Mouse (Mus musculus) small intestine, adult 2 months (tissue): Measurements from ENCODE around the gene Fxn. TPM values are rescaled to one million over a fixed set of nuclear protein-coding genes. Genes with fewer than 3 reads are reported as not detected.
A peak's percentile ranks its signal among the peaks of the same experiment; 100 is the strongest.

Experiments
- H3K27ac ChIP-seq: fragments of 200-500 bp; 2 replicates; pipeline ENCODE4 v1.5.1; 2012; ENCODE audit warnings: low read depth, low read length, control low read depth, inconsistent platforms; ENCODE audit not compliant: insufficient read depth
- H3K27me3 ChIP-seq: fragments of 200-500 bp; 2 replicates; pipeline ENCODE4 v1.6.1; 2012; ENCODE audit warnings: mild to moderate bottlenecking, moderate library complexity, low read length, inconsistent platforms; ENCODE audit not compliant: control insufficient read depth, insufficient read depth
- H3K36me3 ChIP-seq: fragments of 200-500 bp; 2 replicates; pipeline ENCODE4 v1.6.1; 2012; ENCODE audit warnings: mild to moderate bottlenecking, low read length, control low read depth, inconsistent platforms; ENCODE audit not compliant: control insufficient read depth, insufficient read depth
- H3K4me1 ChIP-seq: fragments of 200-500 bp; 2 replicates; pipeline ENCODE4 v1.6.1; 2012; ENCODE audit warnings: low read length, inconsistent platforms, mixed read lengths; ENCODE audit not compliant: control insufficient read depth, insufficient read depth, insufficient read length
- H3K4me3 ChIP-seq: fragments of 200-500 bp; 2 replicates; pipeline ENCODE4 v1.5.1; 2012; ENCODE audit warnings: low read depth, mild to moderate bottlenecking, control low read depth, inconsistent platforms, low read length, moderate library complexity
- CTCF ChIP-seq: fragments of 200-500 bp; IDR thresholded peaks from 2 replicates; pipeline ENCODE4 v1.5.1; 2012; ENCODE audit warnings: low read depth, mild to moderate bottlenecking, control low read depth, inconsistent platforms, low read length, moderate library complexity, mixed read lengths; ENCODE audit not compliant: insufficient replicate concordance, insufficient read length; ENCODE audit errors: extremely low read depth
- POLR2A ChIP-seq: fragments of 200-500 bp; IDR thresholded peaks from 2 replicates; pipeline ENCODE4 v1.6.1; 2012; ENCODE audit warnings: low read depth, mild to moderate bottlenecking, control low read depth, inconsistent platforms, low read length, moderate library complexity
- WGBS: fragments of 180-500 bp; shearing (Covaris S2); methylation state at CpG from one replicate; pipeline ENCODE4 v1.1.7; 2018; 5-methylcytosine and 5-hydroxymethylcytosine counted together
- polyA plus RNA-seq: library from polyadenylated mRNA; depleted of rRNA; stranded (reverse); fragments of >200 nt; gene quantifications from 2 replicates; pipeline ENCODE4 v1.2.3, GENCODE M21; 2012

The Fxn gene
- polyA plus RNA-seq, 1 experiment = 9.1 TPM

DNA sequence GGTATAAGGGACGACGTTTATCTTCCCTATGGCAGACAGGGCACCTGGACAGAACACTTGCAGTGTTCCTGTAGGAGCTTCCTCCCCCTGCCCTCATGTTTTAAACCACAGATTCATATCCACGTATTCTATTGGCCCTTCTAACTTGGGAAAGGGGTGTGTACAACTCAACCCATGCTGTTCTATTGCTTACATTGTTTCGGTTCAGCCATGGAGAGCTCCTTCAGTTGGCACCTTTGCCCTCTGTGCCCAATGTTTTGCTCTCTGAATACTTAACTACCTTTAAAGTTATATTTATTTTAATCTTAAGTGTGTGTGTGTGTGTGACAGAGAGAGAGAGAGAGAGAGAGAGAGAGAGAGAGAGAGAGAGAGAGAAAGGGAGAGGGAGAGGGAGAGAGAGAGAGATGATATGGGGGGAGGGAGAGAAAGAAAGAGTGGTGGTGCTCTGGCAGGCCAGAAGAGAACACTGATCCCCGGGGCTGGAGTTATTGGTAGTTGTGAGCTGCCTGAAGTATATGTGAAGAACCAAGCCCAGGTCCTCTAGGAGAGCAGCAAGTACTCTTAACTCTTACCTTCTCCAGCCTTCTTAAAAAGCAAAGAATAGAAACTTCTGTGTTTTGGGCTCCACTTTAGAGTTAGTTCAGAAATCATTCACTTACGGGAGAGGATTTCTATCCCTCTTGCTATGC lies 41.0 kb upstream of the Fxn start:
- no peak overlapping the region for H3K4me3 ChIP-seq
- peaks cover 7% of the 10 kb centered on the region; the same call in 1 of the 2 replicates for H3K36me3 ChIP-seq
- H3K4me1 ChIP-seq = peaks cover 7% of the 10 kb centered on the region; the same call in 1 of the 2 replicates
- H3K27ac ChIP-seq = no peak overlapping the region
- no peaks in the 10 kb centered on the region for H3K27me3 ChIP-seq
- TF ChIP-seq CTCF (no peak), POLR2A (no peak)
- WGBS = 76% methylated on average over 6 of the region's 6 CpGs

DNA sequence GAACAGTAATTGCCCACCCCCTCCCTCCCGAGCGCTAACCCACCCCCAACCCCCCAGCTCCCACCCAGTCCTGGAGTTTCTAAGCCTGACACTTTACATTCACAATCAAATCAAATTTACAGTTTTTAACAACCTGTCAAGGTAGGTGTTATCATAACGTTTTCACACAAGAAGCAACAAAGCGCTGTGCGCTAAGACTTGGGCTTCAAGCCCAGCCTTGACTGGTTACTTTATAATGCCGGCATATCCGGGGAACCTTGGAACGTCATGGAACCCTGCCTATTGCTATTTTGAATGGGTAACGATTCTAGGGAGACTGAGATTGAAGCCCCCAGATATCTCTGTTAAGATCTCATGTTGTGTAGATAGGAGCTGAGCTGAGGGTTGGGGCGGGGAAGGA lies 37.8 kb upstream of the Fxn start:
- Histone ChIP-seq H3K4me3 (no peak overlapping the region), H3K4me1 (peaks cover 7% of the 10 kb centered on the region; the same call in 1 of the 2 replicates), H3K27me3 (no peaks in the 10 kb centered on the region), H3K36me3 (peaks cover 4% of the 10 kb centered on the region; the same call in 1 of the 2 replicates), H3K27ac (no peak overlapping the region)
- TF ChIP-seq CTCF (no peak), POLR2A (no peak)
- 30% methylated on average over 10 of the region's 10 CpGs for WGBS

DNA sequence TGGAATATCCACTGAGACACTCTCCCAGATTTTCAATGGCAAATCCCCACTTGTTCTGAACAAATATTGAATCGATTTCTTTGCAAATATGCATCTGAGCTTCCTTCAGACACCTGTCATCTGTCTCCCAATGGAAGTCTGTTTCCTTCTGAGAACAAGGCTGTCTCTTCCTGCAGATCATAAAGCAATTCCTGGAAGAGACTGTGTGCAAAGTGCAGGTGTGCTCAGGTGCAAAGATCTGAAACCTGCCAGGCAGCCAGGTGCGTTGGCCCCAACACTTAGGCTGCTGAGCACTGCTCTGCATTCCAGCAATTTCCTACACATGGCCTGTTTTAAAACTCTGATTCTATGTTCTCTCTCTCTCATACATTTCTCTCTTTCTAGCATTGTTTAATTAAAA lies 37.3 kb upstream of the Fxn start:
- Histone ChIP-seq H3K27me3 (no peaks in the 10 kb centered on the region), H3K4me1 (peaks cover 7% of the 10 kb centered on the region; the same call in 1 of the 2 replicates), H3K4me3 (no peak overlapping the region), H3K27ac (peak overlapping the region; percentile 70), H3K36me3 (0 out of 2 replicates have a peak, but pooled peaks cover 3% of the 10 kb centered on the region)
- no peak for TF ChIP-seq CTCF
- no peak for TF ChIP-seq POLR2A
- WGBS = 34% methylated on average over 2 of the region's 2 CpGs

DNA sequence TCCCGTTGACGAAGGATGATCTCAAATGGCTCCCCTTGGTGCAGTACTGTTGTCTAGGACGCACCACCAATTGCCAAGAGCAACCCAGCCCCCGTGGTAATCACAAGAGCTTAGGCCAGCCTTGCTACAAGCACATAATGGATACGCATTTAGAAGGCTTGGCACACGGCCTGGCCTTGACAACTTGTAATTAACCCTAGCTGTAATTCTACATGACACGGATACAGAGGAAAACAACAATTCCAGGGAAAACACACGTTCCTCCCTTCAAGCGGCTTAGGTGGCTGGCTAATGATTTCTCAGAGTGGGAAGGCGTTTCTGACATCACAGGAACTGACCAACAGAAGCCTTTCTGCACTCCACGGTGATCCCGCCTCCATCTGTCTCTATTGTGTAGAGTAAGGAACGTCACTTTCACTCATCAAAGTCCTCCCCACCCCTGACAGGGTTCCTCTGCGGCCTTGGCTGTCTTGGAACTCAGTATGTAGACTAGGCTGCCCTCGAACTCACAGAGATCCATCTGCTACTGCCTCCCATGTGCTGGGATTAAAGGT lies 36.7 kb upstream of the Fxn start:
- Histone ChIP-seq H3K36me3 (0 out of 2 replicates have a peak, but pooled peaks cover 3% of the 10 kb centered on the region), H3K27ac (peak overlapping the region; percentile 70), H3K4me3 (no peak overlapping the region), H3K27me3 (no peaks in the 10 kb centered on the region), H3K4me1 (peaks cover 7% of the 10 kb centered on the region; the same call in 1 of the 2 replicates)
- no peak for TF ChIP-seq POLR2A
- TF ChIP-seq CTCF = no peak
- 25% methylated on average over 15 of the region's 15 CpGs for WGBS

DNA sequence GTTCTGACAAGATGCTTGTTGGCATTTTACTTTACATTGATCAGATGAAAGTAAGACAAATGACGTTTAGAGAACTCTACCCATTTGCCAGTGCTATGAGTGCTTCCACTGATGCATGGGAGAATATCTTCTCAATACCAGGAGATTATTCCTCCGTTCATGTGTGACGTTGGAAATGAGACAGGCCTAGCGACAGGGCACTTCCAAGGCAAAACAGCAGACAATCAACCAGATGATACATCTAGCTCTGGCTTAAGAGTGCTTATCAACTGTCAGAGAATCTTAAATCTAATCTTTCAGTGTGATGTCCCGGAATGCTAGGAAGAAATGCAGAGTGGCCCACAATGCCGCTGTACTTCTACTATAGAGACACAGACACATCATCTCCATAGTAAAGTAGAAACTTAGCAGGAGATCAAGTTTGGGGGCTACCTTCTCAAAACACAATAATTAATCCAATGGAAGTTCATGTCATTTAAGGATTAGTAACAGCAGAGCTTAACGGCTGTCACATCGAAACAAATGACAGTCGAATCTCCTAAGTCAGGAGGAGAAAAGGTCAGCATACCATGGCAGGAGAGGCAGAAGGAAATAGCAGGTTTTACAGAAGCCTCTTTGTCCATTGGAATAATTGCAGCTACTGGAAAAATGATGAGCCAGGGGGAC lies 35.8 kb upstream of the Fxn start:
- WGBS = 87% methylated on average over 9 of the region's 9 CpGs
- Histone ChIP-seq H3K4me3 (no peak overlapping the region), H3K36me3 (peaks cover 6% of the 10 kb centered on the region; the same call in 1 of the 2 replicates), H3K27me3 (no peaks in the 10 kb centered on the region), H3K27ac (no peak overlapping the region), H3K4me1 (peaks cover 7% of the 10 kb centered on the region; the same call in 1 of the 2 replicates)
- TF ChIP-seq POLR2A = no peak
- no peak for TF ChIP-seq CTCF

DNA sequence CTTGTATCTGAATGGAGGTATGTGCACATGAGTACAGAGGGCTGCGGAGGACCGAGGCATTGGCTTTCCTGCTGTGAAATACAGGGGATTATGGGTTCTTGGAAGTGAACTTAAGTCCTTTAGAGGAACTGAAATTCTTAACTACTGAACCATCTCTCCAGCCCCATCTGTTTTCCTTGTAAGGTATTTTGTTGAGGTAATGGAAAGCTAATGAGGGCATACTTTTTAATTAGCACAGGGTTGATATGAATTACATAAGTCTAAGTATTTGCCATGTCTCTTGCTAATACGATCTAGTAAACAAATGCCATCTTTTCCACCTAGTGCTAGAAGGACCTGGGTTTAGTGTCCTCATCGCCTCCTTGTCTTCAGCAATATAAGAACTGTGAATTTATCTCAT lies 34.8 kb upstream of the Fxn start:
- peaks cover 7% of the 10 kb centered on the region; the same call in 1 of the 2 replicates for H3K4me1 ChIP-seq
- H3K27ac ChIP-seq = no peak overlapping the region
- H3K36me3 ChIP-seq = peaks cover 3% of the 10 kb centered on the region; the same call in 1 of the 2 replicates
- no peak overlapping the region for H3K4me3 ChIP-seq
- no peaks in the 10 kb centered on the region for H3K27me3 ChIP-seq
- TF ChIP-seq POLR2A (no peak), CTCF (no peak)
- 95% methylated on average over 4 of the region's 4 CpGs for WGBS

DNA sequence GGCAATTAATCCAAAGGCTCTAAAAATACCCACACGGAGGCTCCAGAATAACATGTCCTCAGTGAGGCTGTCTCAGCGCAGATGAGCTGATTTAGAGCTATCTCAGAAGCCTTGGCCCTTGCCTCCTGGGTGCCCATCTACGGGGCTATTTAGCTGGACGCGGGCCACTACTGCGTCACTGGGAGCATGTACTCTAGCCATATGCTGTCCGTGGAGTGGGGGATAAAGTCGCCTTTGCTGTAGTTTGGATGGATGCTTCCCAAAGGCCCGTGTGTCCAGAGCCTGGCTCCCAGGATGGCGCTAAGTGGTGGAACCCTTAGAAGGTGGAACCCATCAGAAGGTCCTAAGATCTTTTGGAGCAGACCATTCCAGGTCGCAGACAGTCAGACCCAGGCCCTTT lies 34.3 kb upstream of the Fxn start:
- Histone ChIP-seq H3K4me3 (no peak overlapping the region), H3K27ac (no peak overlapping the region), H3K27me3 (no peaks in the 10 kb centered on the region), H3K4me1 (peaks cover 7% of the 10 kb centered on the region; the same call in 1 of the 2 replicates), H3K36me3 (peaks cover 3% of the 10 kb centered on the region; the same call in 1 of the 2 replicates)
- 96% methylated on average over 11 of the region's 11 CpGs for WGBS
- TF ChIP-seq POLR2A = no peak
- TF ChIP-seq CTCF = no peak
